Mouse (Mus musculus) kidney, embryonic 16.5 days (tissue): ENCODE results near the gene Rhoa. TPM values are rescaled to one million over a fixed set of nuclear protein-coding genes. Genes with fewer than 3 reads are reported as not detected.

Experiments
- polyA plus RNA-seq: library from polyadenylated mRNA; unstranded; fragments of >200 nt; fragmentation: Nextera tagmentation; extraction: Ambion mirVana; gene quantifications from 2 replicates; pipeline ENCODE4 v1.2.1, GENCODE M21; 2015

Rhoa gene
- polyA plus RNA-seq, 1 experiment from 2014 or later: 495 TPM

Other genes with a start within 250 kb of the Rhoa start
- gene Mst1, start 225.7 kb upstream of the Rhoa start, polyA plus RNA-seq: 0.10 and 0.21 TPM in 2 replicates
- 37.2 and 44.3 TPM in 2 replicates for gene Rnf123, start 222.8 kb upstream of the Rhoa start, polyA plus RNA-seq
- 87.8 and 93.0 TPM in 2 replicates for gene Apeh, start 211.5 kb upstream of the Rhoa start, polyA plus RNA-seq
- gene Bsn, start 115.7 kb upstream of the Rhoa start, polyA plus RNA-seq: 0.64 and 0.67 TPM in 2 replicates
- gene Dag1, start 42.2 kb upstream of the Rhoa start, polyA plus RNA-seq: 163 and 182 TPM in 2 replicates
- 37.2 and 45.5 TPM in 2 replicates for gene Nicn1, start 15.7 kb upstream of the Rhoa start, polyA plus RNA-seq
- 40.8 and 43.7 TPM in 2 replicates for gene Amt, start 9.3 kb upstream of the Rhoa start, polyA plus RNA-seq
- gene Tcta, start within 50 bp of the Rhoa start, polyA plus RNA-seq: 34.9 and 38.9 TPM in 2 replicates
- gene Gpx1, start 32.8 kb downstream of the Rhoa start, polyA plus RNA-seq: 686 and 695 TPM in 2 replicates
- gene Usp4, start 41.7 kb downstream of the Rhoa start, polyA plus RNA-seq: 113 and 119 TPM in 2 replicates
- gene 1700102P08Rik, start 86.7 kb downstream of the Rhoa start, polyA plus RNA-seq: 0.62 and 1.2 TPM in 2 replicates
- 1.5 and 1.7 TPM in 2 replicates for gene Ccdc36, start 122.4 kb downstream of the Rhoa start, polyA plus RNA-seq
- not detected in 2 replicates for gene BC048562, start 130.4 kb downstream of the Rhoa start, polyA plus RNA-seq
- 77.0 and 82.4 TPM in 2 replicates for gene Ccdc71, start 154.4 kb downstream of the Rhoa start, polyA plus RNA-seq
- gene Klhdc8b, start 155.5 kb downstream of the Rhoa start, polyA plus RNA-seq: 38.8 and 41.6 TPM in 2 replicates
- 68.5 and 73.6 TPM in 2 replicates for gene Lamb2, start 173.6 kb downstream of the Rhoa start, polyA plus RNA-seq
- 79.1 and 82.0 TPM in 2 replicates for gene Usp19, start 184.5 kb downstream of the Rhoa start, polyA plus RNA-seq
- gene Qars, start 201.6 kb downstream of the Rhoa start, polyA plus RNA-seq: 127 and 140 TPM in 2 replicates
- gene Qrich1, start 210.7 kb downstream of the Rhoa start, polyA plus RNA-seq: 129 and 135 TPM in 2 replicates